Mouse (Mus musculus) ES-E14 (cell line): Measurements from ENCODE around the gene Rims1. TPM values are rescaled to one million over a fixed set of nuclear protein-coding genes. Genes with fewer than 3 reads are reported as not detected.

Experiments
- DNase-seq: peaks from one replicate; pipeline ENCODE4 v3.0.0-alpha.2; 2013; ENCODE audit warnings: low read depth, low spot score
- H3K27ac ChIP-seq: 2 replicates; pipeline ENCODE4 v1.5.1; 2012; ENCODE audit warnings: low read depth, mild to moderate bottlenecking, low read length, moderate library complexity, mixed read lengths; ENCODE audit not compliant: poor library complexity, insufficient read depth, severe bottlenecking
- H3K36me3 ChIP-seq: 2 replicates; pipeline ENCODE4 v1.6.1; 2012; ENCODE audit warnings: mild to moderate bottlenecking, low read length, moderate library complexity, mixed read lengths; ENCODE audit not compliant: control insufficient read depth, poor library complexity, insufficient read depth, severe bottlenecking
- H3K4me1 ChIP-seq, 2 experiments: fragments of 150-350 bp in 1 of 2; sonication (generic) in 1 of 2; 2 replicates each; pipeline ENCODE4 v1.6.1; 2012; ENCODE audit warnings: low read length in 2 of 2, mild to moderate bottlenecking in 1 of 2, mixed read lengths in 1 of 2; ENCODE audit not compliant: control insufficient read depth in 2 of 2, insufficient read depth in 2 of 2, poor library complexity in 1 of 2
- H3K4me3 ChIP-seq, 2 experiments: fragments of 150-350 bp in 1 of 2; sonication (generic) in 1 of 2; 2 replicates each; pipeline ENCODE4 v1.5.1; 2012; ENCODE audit warnings: low read length in 2 of 2, low read depth in 1 of 2, mild to moderate bottlenecking in 1 of 2, mixed read lengths in 1 of 2; ENCODE audit not compliant: insufficient read depth in 1 of 2, poor library complexity in 1 of 2, severe bottlenecking in 1 of 2
- H3K9ac ChIP-seq: 2 replicates; pipeline ENCODE4 v1.6.1; 2012; ENCODE audit warnings: low read depth, mild to moderate bottlenecking, low read length, mixed read lengths; ENCODE audit not compliant: poor library complexity, insufficient read depth, severe bottlenecking
- H3K9me3 ChIP-seq: fragments of 150-350 bp; sonication (generic); 2 replicates; pipeline ENCODE4 v1.6.1; 2012; ENCODE audit warnings: low read depth, mild to moderate bottlenecking, low read length; ENCODE audit not compliant: control insufficient read depth, insufficient read depth
- CHD2 ChIP-seq: IDR thresholded peaks from 2 replicates; pipeline ENCODE4 v1.6.1; 2014; ENCODE audit warnings: mild to moderate bottlenecking, low read depth, low read length, inconsistent platforms
- HCFC1 ChIP-seq: IDR thresholded peaks from 2 replicates; pipeline ENCODE4 v1.6.1; 2012; ENCODE audit warnings: low read length, inconsistent platforms, borderline replicate concordance; ENCODE audit not compliant: insufficient read depth
- MAFK ChIP-seq: IDR thresholded peaks from 2 replicates; pipeline ENCODE4 v1.6.1; 2014; ENCODE audit warnings: mild to moderate bottlenecking, low read depth, low read length, inconsistent platforms; ENCODE audit not compliant: insufficient read depth
- ZC3H11A ChIP-seq: IDR thresholded peaks from 2 replicates; pipeline ENCODE4 v1.6.1; 2012; ENCODE audit warnings: low read depth, mild to moderate bottlenecking, inconsistent platforms, low read length, borderline replicate concordance
- ZNF384 ChIP-seq: IDR thresholded peaks from 2 replicates; pipeline ENCODE4 v1.6.1; 2012; ENCODE audit warnings: low read depth, low read length, inconsistent platforms
- in situ Hi-C, 2 experiments: fragments of 600-800 bp; cut with MboI; formaldehyde crosslinking; loops; one replicate each; pipeline ENCODE4 v1.15.1; 2025; ENCODE audit warnings: low sequenced_read_pairs in 2 of 2, inconsistent platforms in 1 of 2; ENCODE audit not compliant: unreplicated experiment in 2 of 2
- total RNA-seq: library from RNA; depleted of rRNA; stranded (reverse); fragments of 300-350 nt; gene quantifications from 2 replicates; pipeline ENCODE4 v1.2.3, GENCODE M21; 2012

The Rims1 gene
- total RNA-seq, 1 experiment = 1.4 TPM

DNA sequence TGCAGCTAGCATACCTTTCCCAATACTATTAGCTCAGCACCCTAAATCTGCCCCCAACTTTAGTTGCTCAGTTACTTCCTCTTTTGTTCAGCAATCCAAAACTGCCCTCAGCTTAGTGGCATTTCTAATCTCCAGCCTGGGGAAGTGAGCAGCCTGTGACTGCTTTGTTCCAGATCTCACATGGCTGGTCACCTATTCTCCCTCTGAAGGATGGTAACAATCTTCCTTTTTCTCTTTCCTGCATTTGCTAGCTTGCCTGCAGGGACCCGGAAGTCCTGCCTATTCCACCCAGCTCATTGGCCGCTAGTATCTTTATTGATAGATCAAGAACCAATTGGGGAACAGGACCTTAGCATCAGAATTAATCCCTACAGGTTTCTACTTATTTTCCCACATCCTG lies 551.5 kb downstream of the Rims1 start:
- no peak overlapping the region for H3K9ac ChIP-seq
- no peak for DNase-seq
- in situ Hi-C loops = no loop called here
- no peaks in the 10 kb centered on the region for H3K4me1 ChIP-seq
- no peak overlapping the region for H3K4me3 ChIP-seq
- H3K27ac ChIP-seq = no peak overlapping the region
- H3K9me3 ChIP-seq = no peaks in the 10 kb centered on the region
- no peak for TF ChIP-seq HCFC1
- no peak for TF ChIP-seq ZC3H11A
- no peak for TF ChIP-seq CHD2
- H3K36me3 ChIP-seq = no peaks in the 10 kb centered on the region

DNA sequence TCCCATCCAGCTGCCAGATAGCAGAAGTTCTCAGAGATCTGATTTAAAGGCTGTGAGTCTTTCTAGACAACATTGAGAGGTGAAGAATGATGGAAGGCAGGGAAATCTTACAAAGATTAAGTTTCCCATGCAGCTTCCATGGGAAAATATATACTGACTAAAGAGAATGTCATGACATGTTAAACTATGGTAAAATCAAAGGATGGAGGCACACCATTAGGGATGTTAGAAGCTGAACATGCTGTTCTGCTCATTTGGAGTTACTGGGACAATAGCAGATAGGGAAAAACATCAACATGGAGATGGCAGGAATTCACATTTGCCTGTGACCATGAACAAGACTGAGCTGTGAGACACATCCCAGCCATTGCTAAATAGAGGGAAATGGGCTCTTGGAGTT lies 552.9 kb downstream of the Rims1 start:
- no peaks in the 10 kb centered on the region for H3K36me3 ChIP-seq
- no peak for TF ChIP-seq ZNF384
- TF ChIP-seq MAFK = no peak
- TF ChIP-seq CHD2 = no peak
- no peak overlapping the region for H3K9ac ChIP-seq
- H3K27ac ChIP-seq = no peak overlapping the region
- in situ Hi-C loops = no loop called here
- no peaks in the 10 kb centered on the region for H3K4me1 ChIP-seq
- DNase-seq = no peak
- H3K9me3 ChIP-seq = no peaks in the 10 kb centered on the region
- no peak overlapping the region for H3K4me3 ChIP-seq

DNA sequence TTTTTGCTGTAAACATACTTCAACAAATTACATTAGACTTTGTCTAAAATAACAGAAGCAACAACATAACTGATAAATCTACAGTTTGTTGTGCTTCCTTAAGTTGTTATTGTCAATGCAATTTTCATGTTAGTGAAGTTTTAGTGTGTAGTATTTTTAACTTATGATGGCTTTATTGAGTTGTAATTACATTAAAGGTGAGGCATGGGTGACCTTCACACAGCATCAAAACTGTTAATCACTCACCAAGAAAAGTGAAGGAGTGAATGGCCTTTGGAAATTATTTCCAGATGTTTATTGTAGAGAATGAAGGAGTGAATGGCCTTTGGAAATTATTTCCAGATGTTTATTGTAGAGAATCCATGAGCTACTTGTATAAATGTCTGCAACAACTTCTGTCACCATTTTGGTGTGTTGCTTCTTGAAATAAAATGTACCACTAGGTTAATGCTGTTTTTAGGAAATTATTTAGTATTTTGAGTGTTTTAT lies 556.9 kb downstream of the Rims1 start:
- H3K4me3 ChIP-seq = no peak overlapping the region
- H3K27ac ChIP-seq = no peak overlapping the region
- DNase-seq = no peak
- H3K36me3 ChIP-seq = no peaks in the 10 kb centered on the region
- H3K4me1 ChIP-seq = no peaks in the 10 kb centered on the region
- TF ChIP-seq HCFC1 (no peak), ZNF384 (no peak)
- H3K9me3 ChIP-seq = no peaks in the 10 kb centered on the region
- in situ Hi-C loops = no loop called here
- no peak overlapping the region for H3K9ac ChIP-seq

DNA sequence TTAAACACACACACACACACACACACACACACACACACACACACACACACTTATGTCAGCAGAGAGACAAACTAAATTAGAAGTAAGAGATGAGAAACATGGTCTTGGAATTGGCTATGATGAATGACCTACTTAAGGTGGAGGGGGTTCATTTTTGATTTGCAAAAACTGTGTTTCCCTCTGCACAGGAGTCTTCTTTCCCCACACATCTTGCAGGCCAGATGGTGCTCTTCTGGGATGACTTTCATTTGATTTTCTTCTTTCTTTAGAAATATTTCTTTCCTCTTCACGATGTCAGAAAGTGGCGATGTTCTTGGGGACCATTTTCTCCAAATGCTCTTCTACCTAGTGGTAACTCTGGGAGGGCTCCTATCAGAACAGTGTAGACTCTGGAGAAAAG lies 560.0 kb downstream of the Rims1 start:
- in situ Hi-C loops = no loop called here
- H3K27ac ChIP-seq = no peak overlapping the region
- no peaks in the 10 kb centered on the region for H3K9me3 ChIP-seq
- no peaks in the 10 kb centered on the region for H3K36me3 ChIP-seq
- H3K9ac ChIP-seq = no peak overlapping the region
- H3K4me1 ChIP-seq = no peaks in the 10 kb centered on the region
- H3K4me3 ChIP-seq = no peak overlapping the region
- TF ChIP-seq MAFK (no peak), ZNF384 (no peak), CHD2 (no peak), HCFC1 (no peak), ZC3H11A (no peak)
- no peak for DNase-seq
